Comparison of ENCODE assay signal across 20 mouse cellular contexts in the genomic region with DNA sequence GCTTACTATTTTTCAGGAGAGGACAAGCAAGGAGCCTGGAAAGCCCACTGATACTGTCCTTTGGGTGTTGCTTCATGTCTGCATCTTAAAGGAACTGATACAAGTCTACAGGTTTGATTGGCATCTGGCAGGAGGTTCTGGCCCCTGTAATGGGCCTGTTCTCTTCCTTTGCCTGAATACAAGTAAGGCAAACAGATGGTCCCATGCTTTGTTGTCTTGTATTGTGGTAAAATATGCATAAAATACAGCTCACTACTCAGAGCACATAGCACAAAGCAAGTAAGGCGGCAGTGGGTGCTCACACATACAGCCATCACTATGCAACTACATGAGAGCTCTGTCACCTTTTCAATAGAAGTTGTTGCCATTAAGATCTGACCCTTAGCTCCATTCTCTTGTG. TPM values are rescaled to one million over a fixed set of nuclear protein-coding genes. Genes with fewer than 3 reads are reported as not detected.
A peak's percentile ranks its signal among the peaks of the same experiment; 100 is the strongest.
DNase-seq lines count a peak whose midpoint lies in the region; ATAC-seq and TF ChIP-seq lines count a peak whose summit lies in the region.
"Had no signal": no experiment of that assay in that cellular context is flagged by ENCODE, and none has a peak within 500 bp of the region (broad histone marks: within the 10 kb centered on the region; RNA-seq: fewer than 3 reads in every experiment).

No protein-coding gene starts in this region.

- H3K9ac ChIP-seq in forebrain, embryonic 15.5 days (replicated peaks) = no peak overlapping the region
- no peak overlapping the region for H3K9ac ChIP-seq in forebrain, embryonic 12.5 days
- H3K9ac ChIP-seq: hindbrain, embryonic 12.5 days; hindbrain, embryonic 15.5 days had no signal

- WGBS in forebrain, embryonic 15.5 days = 55% methylated on average over 1 of the region's 1 CpGs
- WGBS in forebrain, embryonic 12.5 days = 86% methylated on average over 1 of the region's 1 CpGs

- DNase-seq in left cerebral cortex, adult 2 months (ENCODE audit: extremely low spot score in 1 of 2, low spot score in 2 of 2) = no peak
- DNase-seq in left cerebral cortex, adult 8-10 months (ENCODE audit: low spot score in 2 of 2) = no peak
- DNase-seq in brain, embryonic 18.5 days (ENCODE audit: low read depth, low spot score) = peak; percentile 8
- no peak for DNase-seq in adrenal gland, adult 2 months
- no peak for DNase-seq in kidney, postnatal 36 days
- DNase-seq: adrenal gland, adult 8-10 months; adrenal gland, postnatal 25 days; cerebellum, adult 18-20 months; cerebellum, adult 9-10 months; cerebellum, postnatal 14 days; gastrocnemius, postnatal 25 days; heart, adult 2 months; kidney, adult 2 months had no signal

- H3K4me2 ChIP-seq in forebrain, embryonic 15.5 days (replicated peaks) = no peak overlapping the region
- H3K4me2 ChIP-seq in forebrain, embryonic 12.5 days = no peak overlapping the region
- H3K4me2 ChIP-seq: heart, embryonic 11.5 days; hindbrain, embryonic 12.5 days; hindbrain, embryonic 15.5 days had no signal

- H3K4me1 ChIP-seq in forebrain, embryonic 15.5 days = peaks cover 5% of the 10 kb centered on the region
- H3K4me1 ChIP-seq in forebrain, embryonic 12.5 days = peaks cover 16% of the 10 kb centered on the region

- peak overlapping the region; percentile 42; the same call in 1 of the 2 replicates for H3K27ac ChIP-seq in forebrain, embryonic 15.5 days (replicated peaks)
- no peak overlapping the region for H3K27ac ChIP-seq in forebrain, embryonic 12.5 days
- peak overlapping the region; percentile 37; the same call in 1 of the 2 replicates for H3K27ac ChIP-seq in left cerebral cortex, adult 2 months
- H3K27ac ChIP-seq: heart, adult 2 months; hindbrain, embryonic 12.5 days; hindbrain, embryonic 15.5 days had no signal

- H3K9me3 ChIP-seq in forebrain, embryonic 15.5 days = no peaks in the 10 kb centered on the region
- no peaks in the 10 kb centered on the region for H3K9me3 ChIP-seq in forebrain, embryonic 12.5 days
- H3K9me3 ChIP-seq: hindbrain, embryonic 12.5 days; hindbrain, embryonic 15.5 days had no signal

- no peak; the same call in 1 of the 2 replicates for ATAC-seq in forebrain, embryonic 15.5 days (replicated peaks)
- ATAC-seq in forebrain, embryonic 12.5 days (ENCODE audit: low FRiP score) = no peak
- ATAC-seq: CD4-positive, CD25-positive, alpha-beta regulatory T cell, adult 4 months; intestine, postnatal 0 days had no signal

- H3K36me3 ChIP-seq in forebrain, embryonic 15.5 days = peaks cover 26% of the 10 kb centered on the region
- H3K36me3 ChIP-seq in forebrain, embryonic 12.5 days (replicated peaks) = peaks cover 47% of the 10 kb centered on the region

- H3K4me3 ChIP-seq in forebrain, embryonic 15.5 days = no peak overlapping the region
- H3K4me3 ChIP-seq in forebrain, embryonic 12.5 days (replicated peaks) = no peak overlapping the region
- no peak overlapping the region for H3K4me3 ChIP-seq in left cerebral cortex, adult 2 months
- H3K4me3 ChIP-seq: heart, adult 2 months; hindbrain, embryonic 12.5 days; hindbrain, embryonic 15.5 days had no signal

- intact Hi-C loops in left cerebral cortex, adult 2 months (cut with DNase I) = no loop called here

- no peaks in the 10 kb centered on the region for H3K27me3 ChIP-seq in forebrain, embryonic 15.5 days
- no peaks in the 10 kb centered on the region for H3K27me3 ChIP-seq in forebrain, embryonic 12.5 days
- H3K27me3 ChIP-seq: hindbrain, embryonic 12.5 days; hindbrain, embryonic 15.5 days had no signal

- TF ChIP-seq CTCF in left cerebral cortex, adult 2 months (IDR thresholded peaks at IDR 0.05) = no peak

RNA-seq across cellular contexts. Expression of a gene that starts 39.7 kb away (rescaled TPM):
- polyA plus RNA-seq in forebrain, embryonic 15.5 days (2015; fragmentation: Nextera tagmentation; extraction: Ambion mirVana) = 77.4 and 92.9 TPM in 2 replicates
- polyA plus RNA-seq in forebrain, embryonic 12.5 days (2016; fragmentation: Nextera tagmentation; extraction: Ambion mirVana) = 39.9 and 77.3 TPM in 2 replicates
- 100 to 1,000 TPM; 297 to 299 TPM for total RNA-seq in left cerebral cortex, adult 2 months (2021)
- 100 to 1,000 TPM; 269 to 287 (median 277) TPM for total RNA-seq in left cerebral cortex, adult 8-10 months (2022)
- 100 to 1,000 TPM; 190 to 233 TPM for total RNA-seq in adrenal gland, adult 2 months (2021)
- polyA plus RNA-seq in adrenal gland, adult 2 months (2012; rRNA removed) = 48.0 and 79.6 TPM in 2 replicates
